Mouse (Mus musculus) hindbrain, embryonic 14.5 days (tissue): Measurements from ENCODE around the gene Iqcn. TPM values are rescaled to one million over a fixed set of nuclear protein-coding genes. Genes with fewer than 3 reads are reported as not detected.
A peak's percentile ranks its signal among the peaks of the same experiment; 100 is the strongest.

ENCODE experiments used
- ATAC-seq: fragments of 200-750 bp; cut with Nextera tagmentation; 2 replicates; pipeline ENCODE4 v1.8.0; 2017; ENCODE audit warnings: moderate number of reproducible peaks, mild to moderate bottlenecking, moderate TSS enrichment, moderate library complexity; ENCODE audit not compliant: low FRiP score
- DNase-seq: peaks from one replicate; pipeline ENCODE4 v3.0.0-alpha.2; 2015; ENCODE audit warnings: low spot score
- H3K27ac ChIP-seq: fragments of 300-500 bp; sonication (generic); 2 replicates; pipeline ENCODE4 v1.5.1; 2014; ENCODE audit warnings: mild to moderate bottlenecking, moderate library complexity
- H3K27me3 ChIP-seq: fragments of 300-500 bp; sonication (generic); 2 replicates; pipeline ENCODE4 v1.6.1; 2014; ENCODE audit warnings: mild to moderate bottlenecking, low read length, mixed read lengths; ENCODE audit not compliant: control insufficient read depth, insufficient read depth
- H3K36me3 ChIP-seq: fragments of 300-500 bp; sonication (generic); replicated peaks from 2 replicates; pipeline ENCODE4 v1.6.1; 2014; ENCODE audit not compliant: control insufficient read depth, insufficient read depth
- H3K4me1 ChIP-seq: fragments of 300-500 bp; sonication (generic); replicated peaks from 2 replicates; pipeline ENCODE4 v1.6.1; 2014; ENCODE audit warnings: antibody characterized with exemption, low read length, mixed read lengths; ENCODE audit not compliant: control insufficient read depth, insufficient read depth
- H3K4me2 ChIP-seq: fragments of 300-500 bp; sonication (generic); replicated peaks from 2 replicates; pipeline ENCODE4 v1.6.1; 2014; ENCODE audit warnings: mild to moderate bottlenecking, moderate library complexity
- H3K4me3 ChIP-seq: fragments of 300-500 bp; sonication (generic); replicated peaks from 2 replicates; pipeline ENCODE4 v1.5.1; 2014; ENCODE audit warnings: mild to moderate bottlenecking, low read length
- H3K9ac ChIP-seq: fragments of 300-500 bp; sonication (generic); 2 replicates; pipeline ENCODE4 v1.6.1; 2014
- H3K9me3 ChIP-seq: fragments of 300-500 bp; sonication (generic); 2 replicates; pipeline ENCODE4 v1.6.1; 2016; ENCODE audit warnings: low read length; ENCODE audit not compliant: control insufficient read depth
- WGBS: fragments of 180-500 bp; shearing (Covaris S2); extraction: QIAGEN DNeasy Blood & Tissue Kit; methylation state at CpG from one replicate; pipeline ENCODE4 v1.1.7; 2014; 5-methylcytosine and 5-hydroxymethylcytosine counted together
- polyA plus RNA-seq: library from polyadenylated mRNA; unstranded; fragments of >200 nt; fragmentation: Nextera tagmentation; extraction: Ambion mirVana; gene quantifications from 2 replicates; pipeline ENCODE4 v1.2.1, GENCODE M21; 2014

Iqcn gene
- polyA plus RNA-seq, 1 experiment from 2014 or later, result 0.15 TPM

DNA sequence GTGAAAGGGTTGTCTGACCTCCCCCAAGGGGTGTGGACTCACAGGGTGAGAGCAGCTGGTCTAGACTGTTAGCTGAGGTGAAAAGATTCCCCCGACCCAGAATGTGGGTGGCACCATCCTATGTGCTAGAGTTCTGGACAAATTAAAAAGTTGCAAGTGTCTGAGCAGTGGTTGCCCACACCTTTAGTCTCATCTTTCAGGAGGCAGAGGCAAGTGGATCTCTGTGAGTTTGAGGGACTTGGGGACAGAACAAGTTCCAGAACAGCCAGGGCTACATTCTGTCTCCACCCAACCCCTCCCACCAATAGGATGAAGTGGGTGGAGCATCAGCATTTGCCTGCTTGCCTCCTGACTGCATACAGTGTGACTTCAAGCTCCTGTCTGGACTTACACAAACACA is 58.9 kb downstream of the Iqcn start:
- ATAC-seq (no peak), DNase-seq (no peak)
- Histone ChIP-seq H3K27ac (no peak overlapping the region), H3K4me3 (no peak overlapping the region), H3K9me3 (no peaks in the 10 kb centered on the region), H3K36me3 (peaks cover 16% of the 10 kb centered on the region), H3K9ac (no peak overlapping the region), H3K4me2 (no peak overlapping the region), H3K4me1 (peaks cover 32% of the 10 kb centered on the region), H3K27me3 (no peaks in the 10 kb centered on the region)
- 85% methylated on average over 1 of the region's 1 CpGs for WGBS

DNA sequence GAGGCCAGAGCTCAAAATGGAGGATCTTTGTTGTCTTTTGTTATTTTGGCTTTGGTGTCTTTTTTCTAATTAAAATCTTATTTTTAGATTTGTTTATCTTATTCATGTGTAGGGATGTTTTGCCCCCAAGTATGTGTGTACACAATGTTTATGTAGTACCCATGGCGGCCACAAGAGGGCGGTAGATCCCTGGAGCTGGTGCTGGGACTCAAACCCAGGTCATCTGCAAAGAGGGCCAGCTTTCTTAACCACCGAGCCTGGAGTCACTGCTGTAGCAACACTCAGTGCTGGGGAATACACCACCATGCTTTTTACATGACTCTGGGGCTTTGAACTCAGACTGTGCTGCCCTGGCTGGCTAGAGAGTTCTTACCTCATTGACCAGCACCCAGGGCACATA is 60.1 kb downstream of the Iqcn start:
- no peak overlapping the region for H3K27ac ChIP-seq
- H3K4me1 ChIP-seq, result peaks cover 32% of the 10 kb centered on the region
- H3K27me3 ChIP-seq, result no peaks in the 10 kb centered on the region
- H3K36me3 ChIP-seq, result peaks cover 14% of the 10 kb centered on the region
- no peak overlapping the region for H3K4me2 ChIP-seq
- no peaks in the 10 kb centered on the region for H3K9me3 ChIP-seq
- H3K4me3 ChIP-seq, result no peak overlapping the region
- 6% methylated on average over 3 of the region's 3 CpGs for WGBS
- ATAC-seq (no peak), DNase-seq (no peak)
- H3K9ac ChIP-seq, result no peak overlapping the region

GRCm38 (mm10) chr8:70764026-70764425 is 60.8 kb downstream of the Iqcn start:
- no peak overlapping the region for H3K27ac ChIP-seq
- no peak overlapping the region for H3K4me2 ChIP-seq
- peaks cover 30% of the 10 kb centered on the region for H3K4me1 ChIP-seq
- H3K4me3 ChIP-seq, result no peak overlapping the region
- H3K9ac ChIP-seq, result no peak overlapping the region
- 90% methylated on average over 8 of the region's 8 CpGs for WGBS
- H3K27me3 ChIP-seq, result no peaks in the 10 kb centered on the region
- ATAC-seq (no peak), DNase-seq (no peak)
- peaks cover 17% of the 10 kb centered on the region for H3K36me3 ChIP-seq
- no peaks in the 10 kb centered on the region for H3K9me3 ChIP-seq

DNA sequence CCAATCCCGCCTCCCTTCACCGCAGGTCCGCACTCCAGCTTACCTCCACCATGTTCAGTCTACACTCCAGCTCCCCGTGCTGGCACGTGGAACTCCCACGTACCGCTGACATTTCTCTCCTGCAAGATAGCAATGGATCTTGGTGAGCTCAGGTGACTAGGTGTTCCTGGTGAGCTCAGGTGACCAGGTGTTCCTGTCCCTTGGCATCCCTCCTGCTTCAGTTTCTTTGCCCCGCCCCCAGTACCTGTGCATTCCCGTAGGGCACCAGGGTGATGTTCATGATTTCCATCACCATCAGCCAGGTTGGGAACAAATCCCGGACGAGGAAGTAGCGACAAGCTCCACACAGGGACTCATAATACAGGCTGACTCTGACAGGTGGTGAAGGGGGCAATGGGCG is 61.4 kb downstream of the Iqcn start:
- H3K4me3 ChIP-seq, result no peak overlapping the region
- H3K4me2 ChIP-seq, result no peak overlapping the region
- peaks cover 22% of the 10 kb centered on the region for H3K36me3 ChIP-seq
- no peaks in the 10 kb centered on the region for H3K27me3 ChIP-seq
- ATAC-seq (no peak), DNase-seq (no peak)
- no peaks in the 10 kb centered on the region for H3K9me3 ChIP-seq
- peaks cover 24% of the 10 kb centered on the region for H3K4me1 ChIP-seq
- no peak overlapping the region for H3K9ac ChIP-seq
- no peak overlapping the region for H3K27ac ChIP-seq
- WGBS, result 94% methylated on average over 13 of the region's 13 CpGs

- Histone ChIP-seq H3K9ac (no peak overlapping the region), H3K27ac (no peak overlapping the region), H3K9me3 (no peaks in the 10 kb centered on the region), H3K4me1 (peaks cover 17% of the 10 kb centered on the region), H3K36me3 (peaks cover 28% of the 10 kb centered on the region), H3K4me2 (peak overlapping the region; percentile 48; the same call in 1 of the 2 replicates), H3K4me3 (no peak overlapping the region), H3K27me3 (no peaks in the 10 kb centered on the region)
- 84% methylated on average over 9 of the region's 9 CpGs for WGBS
- ATAC-seq (no peak), DNase-seq (no peak)
These were observed 62.1 kb downstream of the Iqcn start for GRCm38 (mm10) chr8:70765329-70765728.

DNA sequence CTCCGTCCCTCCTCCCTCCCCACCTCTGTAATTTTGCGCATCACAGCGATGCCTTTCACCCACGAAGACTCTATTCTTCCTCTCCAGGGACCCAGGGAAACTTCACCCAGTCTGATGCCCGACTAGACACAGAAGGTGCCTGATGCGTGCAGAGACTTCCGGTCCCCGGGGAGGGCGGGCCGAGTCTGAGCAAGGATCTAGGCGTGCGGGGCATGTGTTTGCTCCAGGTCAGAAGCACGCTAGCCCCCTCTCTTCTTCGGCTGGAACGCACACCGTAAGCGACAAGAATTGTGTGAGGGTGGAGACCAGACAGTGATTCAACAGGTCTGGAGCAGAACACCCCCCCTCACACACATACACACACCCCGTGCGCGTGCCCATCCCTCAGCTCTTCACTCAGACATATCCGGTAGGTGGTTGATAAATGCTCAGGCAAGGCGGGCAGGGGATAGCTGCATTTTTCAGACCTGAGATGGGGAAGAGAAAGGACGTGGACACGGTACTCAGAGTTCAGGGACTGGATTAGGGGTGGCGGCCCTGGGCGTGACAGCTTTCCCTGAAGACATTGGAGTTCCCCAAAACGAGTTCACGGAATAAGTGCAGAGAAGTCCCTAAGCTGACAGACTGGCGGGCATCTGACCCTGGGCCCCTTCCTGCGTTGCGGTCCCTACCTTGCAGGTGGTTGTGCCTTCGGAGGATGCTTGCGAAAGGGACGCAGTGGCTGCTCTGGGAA is 62.7 kb downstream of the Iqcn start:
- H3K4me2 ChIP-seq, result peak overlapping the region; percentile 48
- H3K4me1 ChIP-seq, result peaks cover 16% of the 10 kb centered on the region
- no peak for ATAC-seq
- peaks cover 35% of the 10 kb centered on the region for H3K36me3 ChIP-seq
- peak overlapping the region; percentile 20 for H3K4me3 ChIP-seq
- H3K27ac ChIP-seq, result no peak overlapping the region
- no peak for DNase-seq
- WGBS, result 2% methylated on average over 34 of the region's 34 CpGs
- no peaks in the 10 kb centered on the region for H3K9me3 ChIP-seq
- no peaks in the 10 kb centered on the region for H3K27me3 ChIP-seq
- H3K9ac ChIP-seq, result peak overlapping the region; percentile 34; the same call in 1 of the 2 replicates

- Histone ChIP-seq H3K27ac (no peak overlapping the region), H3K4me2 (peak overlapping the region; percentile 48), H3K9ac (peak overlapping the region; percentile 34; the same call in 1 of the 2 replicates), H3K4me1 (peaks cover 10% of the 10 kb centered on the region; the same call in 1 of the 2 replicates), H3K9me3 (no peaks in the 10 kb centered on the region), H3K36me3 (peaks cover 43% of the 10 kb centered on the region), H3K27me3 (no peaks in the 10 kb centered on the region), H3K4me3 (peak overlapping the region; percentile 20)
- ATAC-seq (no peak), DNase-seq (no peak)
- WGBS, result 8% methylated on average over 21 of the region's 21 CpGs
These were observed 63.5 kb downstream of the Iqcn start for GRCm38 (mm10) chr8:70766571-70767440.

Other genes with a start within 250 kb of the Iqcn start
- gene Klhl26, start 226.5 kb upstream of the Iqcn start, polyA plus RNA-seq, result 28.5 and 30.0 TPM in 2 replicates
- 143 and 149 TPM in 2 replicates for gene Tmem59l, start 216.1 kb upstream of the Iqcn start, polyA plus RNA-seq
- gene Crlf1, start 210.3 kb upstream of the Iqcn start, polyA plus RNA-seq, result 6.3 and 6.9 TPM in 2 replicates
- 161 and 166 TPM in 2 replicates for gene Rex1bd, start 196.7 kb upstream of the Iqcn start, polyA plus RNA-seq
- gene Uba52, start 192.7 kb upstream of the Iqcn start, polyA plus RNA-seq, result 622 and 778 TPM in 2 replicates
- 328 and 332 TPM in 2 replicates for gene Fkbp8, start 175.7 kb upstream of the Iqcn start, polyA plus RNA-seq
- 45.4 and 46.5 TPM in 2 replicates for gene Kxd1, start 175.5 kb upstream of the Iqcn start, polyA plus RNA-seq
- gene Ell, start 164.0 kb upstream of the Iqcn start, polyA plus RNA-seq, result 14.8 and 15.1 TPM in 2 replicates
- gene Isyna1, start 109.1 kb upstream of the Iqcn start, polyA plus RNA-seq, result 86.8 and 96.6 TPM in 2 replicates
- 165 and 173 TPM in 2 replicates for gene Ssbp4, start 94.6 kb upstream of the Iqcn start, polyA plus RNA-seq
- 0.98 and 1.6 TPM in 2 replicates for gene Lrrc25, start 87.3 kb upstream of the Iqcn start, polyA plus RNA-seq
- 0.14 and 0.28 TPM in 2 replicates for gene Gdf15, start 71.0 kb upstream of the Iqcn start, polyA plus RNA-seq
- gene Pgpep1, start 43.1 kb upstream of the Iqcn start, polyA plus RNA-seq, result 74.0 and 89.3 TPM in 2 replicates
- 180 and 197 TPM in 2 replicates for gene Lsm4, start 30.2 kb upstream of the Iqcn start, polyA plus RNA-seq
- 128 and 144 TPM in 2 replicates for gene Jund, start 4.5 kb upstream of the Iqcn start, polyA plus RNA-seq
- not detected in 2 replicates for gene Gm3336, start 15.1 kb downstream of the Iqcn start, polyA plus RNA-seq
- gene Pde4c, start 20.3 kb downstream of the Iqcn start, polyA plus RNA-seq, result 0.21 and 0.32 TPM in 2 replicates
- 519 and 565 TPM in 2 replicates for gene Rab3a, start 51.2 kb downstream of the Iqcn start, polyA plus RNA-seq
- gene Mpv17l2, start 57.5 kb downstream of the Iqcn start, polyA plus RNA-seq, result 34.4 and 43.5 TPM in 2 replicates
- 83.0 and 84.6 TPM in 2 replicates for gene Pik3r2, start 73.3 kb downstream of the Iqcn start, polyA plus RNA-seq
- gene Mast3, start 101.6 kb downstream of the Iqcn start, polyA plus RNA-seq, result 23.3 and 26.6 TPM in 2 replicates
- gene Il12rb1, start 105.0 kb downstream of the Iqcn start, polyA plus RNA-seq, result 0.09 TPM in 1 of 2 replicates, not detected in the other
- gene Arrdc2, start 136.3 kb downstream of the Iqcn start, polyA plus RNA-seq, result 7.2 and 8.7 TPM in 2 replicates
- 10.0 and 14.3 TPM in 2 replicates for gene Kcnn1, start 159.8 kb downstream of the Iqcn start, polyA plus RNA-seq
- 155 and 158 TPM in 2 replicates for gene Ccdc124, start 170.5 kb downstream of the Iqcn start, polyA plus RNA-seq
- 1.5 and 1.8 TPM in 2 replicates for gene Slc5a5, start 189.3 kb downstream of the Iqcn start, polyA plus RNA-seq
- gene Rpl18a, start 194.0 kb downstream of the Iqcn start, polyA plus RNA-seq, result 2,214 and 2,704 TPM in 2 replicates
- gene Map1s, start 202.5 kb downstream of the Iqcn start, polyA plus RNA-seq, result 49.6 and 51.4 TPM in 2 replicates